Mouse (Mus musculus) bone marrow, adult 2 months (tissue): ENCODE data around the gene Klhl26.

Experiments
- CTCF ChIP-seq: fragments of 200-500 bp; IDR thresholded peaks from 2 replicates; pipeline ENCODE4 v1.5.1; 2011; ENCODE audit warnings: low read length, control low read depth; ENCODE audit not compliant: control insufficient read depth, insufficient read depth
- POLR2A ChIP-seq: fragments of 200-500 bp; IDR thresholded peaks from 2 replicates; pipeline ENCODE4 v1.6.1; 2011; ENCODE audit warnings: low read depth, mild to moderate bottlenecking, control low read depth, low read length, borderline replicate concordance; ENCODE audit not compliant: control insufficient read depth

- TF ChIP-seq POLR2A, result no peak
- TF ChIP-seq CTCF, result no peak
Observed at GRCm38 (mm10) chr8:70435156-70435555, 41.6 kb downstream of the Klhl26 start.
